Mouse (Mus musculus) midbrain, embryonic 11.5 days (tissue): ENCODE measurements around the gene Cass4. TPM values are rescaled to one million over a fixed set of nuclear protein-coding genes. Genes with fewer than 3 reads are reported as not detected.

Experiments used
- ATAC-seq: fragments of 200-750 bp; cut with Nextera tagmentation; 2 replicates; pipeline ENCODE4 v1.8.0; 2017; ENCODE audit warnings: moderate TSS enrichment, moderate library complexity; ENCODE audit not compliant: low FRiP score
- DNase-seq: peaks from one replicate; pipeline ENCODE4 v3.0.0; 2015; ENCODE audit warnings: low spot score; ENCODE audit errors: missing footprints
- H3K27ac ChIP-seq: fragments of 300-500 bp; sonication (generic); 2 replicates; pipeline ENCODE4 v1.5.1; 2014; ENCODE audit warnings: low read depth, low read length
- H3K27me3 ChIP-seq: fragments of 300-500 bp; sonication (generic); 2 replicates; pipeline ENCODE4 v1.6.1; 2014; ENCODE audit warnings: mild to moderate bottlenecking, low read length, moderate library complexity, mixed read lengths; ENCODE audit not compliant: control insufficient read depth, insufficient read depth
- H3K36me3 ChIP-seq: fragments of 300-500 bp; sonication (generic); 2 replicates; pipeline ENCODE4 v1.6.1; 2014; ENCODE audit warnings: mild to moderate bottlenecking, low read length, moderate library complexity, mixed read lengths; ENCODE audit not compliant: control insufficient read depth, insufficient read depth
- H3K4me1 ChIP-seq: fragments of 300-500 bp; sonication (generic); 2 replicates; pipeline ENCODE4 v1.6.1; 2014; ENCODE audit warnings: low read length; ENCODE audit not compliant: control insufficient read depth, insufficient read depth
- H3K4me2 ChIP-seq: fragments of 300-500 bp; sonication (generic); 2 replicates; pipeline ENCODE4 v1.6.1; 2014; ENCODE audit warnings: mild to moderate bottlenecking, moderate library complexity
- H3K4me3 ChIP-seq: fragments of 300-500 bp; sonication (generic); 2 replicates; pipeline ENCODE4 v1.5.1; 2014; ENCODE audit warnings: low read depth, low read length
- H3K9ac ChIP-seq: fragments of 300-500 bp; sonication (generic); 2 replicates; pipeline ENCODE4 v1.6.1; 2014; ENCODE audit warnings: low read length
- H3K9me3 ChIP-seq: fragments of 300-500 bp; sonication (generic); 2 replicates; pipeline ENCODE4 v1.6.1; 2016; ENCODE audit warnings: low read length; ENCODE audit not compliant: control insufficient read depth
- WGBS: fragments of 180-500 bp; shearing (Covaris S2); extraction: QIAGEN DNeasy Blood & Tissue Kit; methylation state at CpG from one replicate; pipeline ENCODE4 v1.1.7; 2014; 5-methylcytosine and 5-hydroxymethylcytosine counted together
- polyA plus RNA-seq: library from polyadenylated mRNA; unstranded; fragments of >200 nt; fragmentation: Nextera tagmentation; extraction: Ambion mirVana; gene quantifications from 2 replicates; pipeline ENCODE4 v1.2.1, GENCODE M21; 2014

The Cass4 gene
- polyA plus RNA-seq, 1 experiment from 2014 or later: 0.31 TPM

- Histone ChIP-seq H3K4me1 (no peaks in the 10 kb centered on the region), H3K9me3 (no peaks in the 10 kb centered on the region), H3K27ac (no peak overlapping the region), H3K9ac (no peak overlapping the region), H3K36me3 (no peaks in the 10 kb centered on the region), H3K27me3 (no peaks in the 10 kb centered on the region), H3K4me3 (no peak overlapping the region), H3K4me2 (no peak overlapping the region)
- peak; percentile 91 for DNase-seq
- peak; percentile 54 for ATAC-seq
- 4% methylated on average over 2 of the region's 2 CpGs for WGBS
These were observed 84.3 kb downstream of the Cass4 start for GRCm38 (mm10) chr2:172477860-172478259.

- Histone ChIP-seq H3K9ac (no peak overlapping the region), H3K9me3 (no peaks in the 10 kb centered on the region), H3K27ac (no peak overlapping the region), H3K4me2 (no peak overlapping the region), H3K36me3 (no peaks in the 10 kb centered on the region), H3K4me3 (no peak overlapping the region), H3K27me3 (no peaks in the 10 kb centered on the region), H3K4me1 (no peaks in the 10 kb centered on the region)
- no peak for DNase-seq
- ATAC-seq: no peak
- WGBS: 66% methylated on average over 7 of the region's 7 CpGs
These were observed 86.7 kb downstream of the Cass4 start for GRCm38 (mm10) chr2:172480296-172480695.

- Histone ChIP-seq H3K4me2 (no peak overlapping the region), H3K36me3 (no peaks in the 10 kb centered on the region), H3K9me3 (no peaks in the 10 kb centered on the region), H3K9ac (no peak overlapping the region), H3K4me3 (no peak overlapping the region), H3K27me3 (no peaks in the 10 kb centered on the region), H3K27ac (no peak overlapping the region), H3K4me1 (no peaks in the 10 kb centered on the region)
- ATAC-seq (no peak), DNase-seq (no peak)
- WGBS: 86% methylated on average over 16 of the region's 16 CpGs
These were observed 88.2 kb downstream of the Cass4 start for GRCm38 (mm10) chr2:172481654-172482385.

Other genes starting within 250 kb of the Cass4 start
- gene Mc3r, start 145.3 kb upstream of the Cass4 start, polyA plus RNA-seq: 0.06 TPM in 1 of 2 replicates, not detected in the other
- 32.2 and 33.0 TPM in 2 replicates for gene Fam210b, start 48.2 kb upstream of the Cass4 start, polyA plus RNA-seq
- 163 and 169 TPM in 2 replicates for gene Aurka, start 23.3 kb upstream of the Cass4 start, polyA plus RNA-seq
- gene Cstf1, start 23.1 kb upstream of the Cass4 start, polyA plus RNA-seq: 48.0 and 50.2 TPM in 2 replicates
- gene Rtf2, start 46.8 kb downstream of the Cass4 start, polyA plus RNA-seq: 86.8 and 94.7 TPM in 2 replicates
- 0.84 and 0.86 TPM in 2 replicates for gene Gcnt7, start 64.8 kb downstream of the Cass4 start, polyA plus RNA-seq
- gene Fam209, start 78.7 kb downstream of the Cass4 start, polyA plus RNA-seq: 0.65 TPM in 1 of 2 replicates, not detected in the other
- 2.8 and 4.5 TPM in 2 replicates for gene Tfap2c, start 155.8 kb downstream of the Cass4 start, polyA plus RNA-seq